Mouse (Mus musculus) c-Kit-negative CD71-positive TER-119-positive erythroid progenitor cells, embryonic 14.5 days (primary cell): Measurements from ENCODE around the gene Pnck.

Experiments
- DNase-seq: peaks from one replicate; pipeline ENCODE4 v3.0.0-alpha.2; 2013; ENCODE audit warnings: low read depth, low spot score

Gene Pnck

GRCm38 (mm10) chrX:73639901-73640469 lies 19.9 kb downstream of the Pnck start:
- DNase-seq: no peak

- DNase-seq: no peak
Observed at GRCm38 (mm10) chrX:73639255-73639675, 20.7 kb downstream of the Pnck start, which contains the start of gene Dusp9. Gene Dusp9, plus strand, starts transcription at chrX:73639419.

GRCm38 (mm10) chrX:73637415-73637814 lies 22.5 kb downstream of the Pnck start:
- no peak for DNase-seq

- DNase-seq: no peak
Observed at GRCm38 (mm10) chrX:73635425-73635824, 24.5 kb downstream of the Pnck start.

GRCm38 (mm10) chrX:73626981-73627380 lies 32.9 kb downstream of the Pnck start:
- no peak for DNase-seq

- no peak for DNase-seq
Observed at GRCm38 (mm10) chrX:73619890-73620289, 40.0 kb downstream of the Pnck start.

GRCm38 (mm10) chrX:73619401-73619800 lies 40.5 kb downstream of the Pnck start:
- no peak for DNase-seq

- DNase-seq: no peak
Observed at GRCm38 (mm10) chrX:73615876-73616275, 44.0 kb downstream of the Pnck start.

GRCm38 (mm10) chrX:73613665-73614064 lies 46.3 kb downstream of the Pnck start:
- DNase-seq: no peak
